Mouse (Mus musculus): Measurements from ENCODE around the gene Hk1. TPM values are rescaled to one million over a fixed set of nuclear protein-coding genes. Genes with fewer than 3 reads are reported as not detected.

Hk1 gene
- polyA plus RNA-seq, 1 experiment from 2014 or later = 56.6 TPM

- H3K27ac ChIP-seq = no peak overlapping the region
- ATAC-seq (ENCODE audit: low FRiP score) = no peak
- no peak overlapping the region for H3K4me3 ChIP-seq
- H3K27me3 ChIP-seq = no peaks in the 10 kb centered on the region
- no peak overlapping the region for H3K9ac ChIP-seq
- no peaks in the 10 kb centered on the region for H3K9me3 ChIP-seq (replicated peaks)
- 87% methylated on average over 17 of the region's 17 CpGs for WGBS
- H3K36me3 ChIP-seq = no peaks in the 10 kb centered on the region
- H3K4me2 ChIP-seq (replicated peaks) = no peak overlapping the region
- no peaks in the 10 kb centered on the region for H3K4me1 ChIP-seq
Measured at GRCm38 (mm10) chr10:62222777-62223176, 156.9 kb downstream of the Hk1 start.

- H3K4me3 ChIP-seq = no peak overlapping the region
- no peak overlapping the region for H3K9ac ChIP-seq
- no peak for ATAC-seq (ENCODE audit: low FRiP score)
- H3K27ac ChIP-seq = no peak overlapping the region
- H3K4me2 ChIP-seq (replicated peaks) = no peak overlapping the region
- no peaks in the 10 kb centered on the region for H3K9me3 ChIP-seq (replicated peaks)
- WGBS = 92% methylated on average over 2 of the region's 2 CpGs
- no peaks in the 10 kb centered on the region for H3K27me3 ChIP-seq
- no peaks in the 10 kb centered on the region; the same call in 1 of the 2 replicates for H3K4me1 ChIP-seq
- H3K36me3 ChIP-seq = no peaks in the 10 kb centered on the region
Measured at GRCm38 (mm10) chr10:62221647-62222046, 158.1 kb downstream of the Hk1 start.

DNA sequence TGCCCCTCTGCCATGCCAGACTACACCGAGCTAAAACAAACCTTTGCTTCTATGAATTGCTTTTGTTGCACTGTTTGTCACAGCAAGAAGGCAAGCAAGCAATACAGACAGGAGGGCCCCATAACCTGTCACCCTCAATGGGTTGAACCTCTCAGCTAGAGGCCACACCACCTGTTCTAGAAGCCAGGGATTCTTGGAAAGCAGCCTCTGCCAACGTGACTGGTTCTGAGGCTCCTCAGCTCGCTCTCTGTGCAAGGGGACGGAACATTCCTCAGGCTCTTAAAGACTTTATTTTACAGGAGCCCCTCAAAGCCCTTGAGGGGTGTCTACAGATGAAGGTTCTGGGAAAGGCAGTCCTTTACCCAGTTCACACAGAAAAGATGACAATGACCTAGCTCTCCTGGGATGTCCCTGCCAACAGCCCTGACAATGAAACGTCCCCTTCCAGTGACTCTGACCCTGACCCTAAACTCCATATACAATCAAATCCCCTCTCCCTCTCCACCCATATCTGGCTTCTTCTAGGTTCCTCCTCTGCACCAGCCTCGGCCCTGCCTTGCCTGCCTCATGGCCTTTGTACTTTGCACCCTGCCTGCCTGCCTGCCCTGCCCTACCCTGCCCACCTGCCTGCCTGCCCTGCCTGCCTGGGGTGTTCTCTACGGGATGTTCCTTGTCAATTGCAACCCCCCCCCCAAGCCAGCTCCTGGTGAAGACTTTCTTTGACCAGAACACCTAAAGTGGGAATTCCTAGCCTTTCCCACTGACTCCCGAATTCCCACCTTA is 158.8 kb downstream of the Hk1 start:
- Histone ChIP-seq H3K4me1 (no peaks in the 10 kb centered on the region; the same call in 1 of the 2 replicates), H3K9ac (no peak overlapping the region), H3K4me3 (no peak overlapping the region), H3K9me3 (replicated peaks) (no peaks in the 10 kb centered on the region), H3K27me3 (no peaks in the 10 kb centered on the region), H3K4me2 (replicated peaks) (no peak overlapping the region), H3K36me3 (no peaks in the 10 kb centered on the region), H3K27ac (no peak overlapping the region)
- ATAC-seq (ENCODE audit: low FRiP score) = no peak
- WGBS = 77% methylated on average over 8 of the region's 8 CpGs

Other genes starting within 250 kb of the Hk1 start
- gene Neurog3, start 246.8 kb downstream of the Hk1 start, polyA plus RNA-seq (2016; fragmentation: Nextera tagmentation; extraction: Ambion mirVana) = 0.70 and 0.83 TPM in 2 replicates
- gene Fam241b, start 236.0 kb downstream of the Hk1 start, polyA plus RNA-seq (2016; fragmentation: Nextera tagmentation; extraction: Ambion mirVana) = 47.5 and 50.0 TPM in 2 replicates
- 15.7 and 16.0 TPM in 2 replicates for gene Tspan15, start 148.7 kb downstream of the Hk1 start, polyA plus RNA-seq (2016; fragmentation: Nextera tagmentation; extraction: Ambion mirVana)
- gene Tacr2, start 127.5 kb downstream of the Hk1 start, polyA plus RNA-seq (2016; fragmentation: Nextera tagmentation; extraction: Ambion mirVana) = not detected in 2 replicates
- gene Hkdc1, start 42.6 kb upstream of the Hk1 start, polyA plus RNA-seq (2016; fragmentation: Nextera tagmentation; extraction: Ambion mirVana) = 1.1 and 1.2 TPM in 2 replicates
- gene 4930507D05Rik, start 69.6 kb upstream of the Hk1 start, polyA plus RNA-seq (2016; fragmentation: Nextera tagmentation; extraction: Ambion mirVana) = 0.90 and 0.98 TPM in 2 replicates
- gene Supv3l1, start 69.8 kb upstream of the Hk1 start, polyA plus RNA-seq (2016; fragmentation: Nextera tagmentation; extraction: Ambion mirVana) = 24.3 and 25.7 TPM in 2 replicates
- 79.8 and 83.2 TPM in 2 replicates for gene Vps26a, start 106.9 kb upstream of the Hk1 start, polyA plus RNA-seq (2016; fragmentation: Nextera tagmentation; extraction: Ambion mirVana)
- 3.4 and 6.2 TPM in 2 replicates for gene Srgn, start 147.5 kb upstream of the Hk1 start, polyA plus RNA-seq (2016; fragmentation: Nextera tagmentation; extraction: Ambion mirVana)
- gene Kif1bp, start 198.5 kb upstream of the Hk1 start, polyA plus RNA-seq (2016; fragmentation: Nextera tagmentation; extraction: Ambion mirVana) = 74.3 and 74.7 TPM in 2 replicates
- gene Ddx21, start 222.4 kb upstream of the Hk1 start, polyA plus RNA-seq (2016; fragmentation: Nextera tagmentation; extraction: Ambion mirVana) = 25.3 TPM in 2 replicates